Mouse (Mus musculus) forebrain, embryonic 14.5 days (tissue): ENCODE results near the gene Angpt4. TPM values are rescaled to one million over a fixed set of nuclear protein-coding genes. Genes with fewer than 3 reads are reported as not detected.

Experiments used
- ATAC-seq: fragments of 200-750 bp; cut with Nextera tagmentation; 2 replicates; pipeline ENCODE4 v1.8.0; 2017; ENCODE audit warnings: mild to moderate bottlenecking, moderate library complexity
- DNase-seq: peaks from one replicate; pipeline ENCODE4 v3.0.0-alpha.2; 2015; ENCODE audit warnings: low spot score
- H3K27ac ChIP-seq: fragments of 300-500 bp; sonication (generic); 2 replicates; pipeline ENCODE4 v1.5.1; 2014; ENCODE audit warnings: low read depth, mild to moderate bottlenecking, control low read depth, low read length, moderate library complexity
- H3K27me3 ChIP-seq: fragments of 300-500 bp; sonication (generic); replicated peaks from 2 replicates; pipeline ENCODE4 v1.6.1; 2014; ENCODE audit warnings: low read length, control low read depth, mixed read lengths; ENCODE audit not compliant: control insufficient read depth, insufficient read depth
- H3K36me3 ChIP-seq: fragments of 300-500 bp; sonication (generic); 2 replicates; pipeline ENCODE4 v1.6.1; 2014; ENCODE audit warnings: low read length, control low read depth; ENCODE audit not compliant: control insufficient read depth, insufficient read depth
- H3K4me1 ChIP-seq: fragments of 300-500 bp; sonication (generic); 2 replicates; pipeline ENCODE4 v1.6.1; 2014; ENCODE audit warnings: antibody characterized with exemption, low read length, control low read depth; ENCODE audit not compliant: control insufficient read depth, insufficient read depth
- H3K4me2 ChIP-seq: fragments of 300-500 bp; sonication (generic); 2 replicates; pipeline ENCODE4 v1.6.1; 2014; ENCODE audit warnings: mild to moderate bottlenecking, control low read depth, low read length
- H3K4me3 ChIP-seq: fragments of 300-500 bp; sonication (generic); 2 replicates; pipeline ENCODE4 v1.5.1; 2014; ENCODE audit warnings: low read depth, low read length, control low read depth
- H3K9ac ChIP-seq: fragments of 300-500 bp; sonication (generic); 2 replicates; pipeline ENCODE4 v1.6.1; 2014; ENCODE audit warnings: mild to moderate bottlenecking, low read length, control low read depth, moderate library complexity
- H3K9me3 ChIP-seq: fragments of 300-500 bp; sonication (generic); replicated peaks from 2 replicates; pipeline ENCODE4 v1.6.1; 2016; ENCODE audit warnings: low read length, control low read depth, mixed read lengths; ENCODE audit not compliant: control insufficient read depth
- WGBS: fragments of 180-500 bp; shearing (Covaris S2); extraction: QIAGEN DNeasy Blood & Tissue Kit; methylation state at CpG from one replicate; pipeline ENCODE4 v1.1.7; 2014; 5-methylcytosine and 5-hydroxymethylcytosine counted together
- polyA plus RNA-seq: library from polyadenylated mRNA; unstranded; fragments of >200 nt; fragmentation: Nextera tagmentation; extraction: Ambion mirVana; gene quantifications from 2 replicates; pipeline ENCODE4 v1.2.1, GENCODE M21; 2014

The Angpt4 gene
- polyA plus RNA-seq, 1 experiment from 2014 or later = not detected

GRCm38 (mm10) chr2:151907020-151907419 lies 4.0 kb upstream of the Angpt4 start:
- H3K4me2 ChIP-seq = no peak overlapping the region
- no peaks in the 10 kb centered on the region for H3K9me3 ChIP-seq
- no peak for DNase-seq
- no peaks in the 10 kb centered on the region for H3K4me1 ChIP-seq
- H3K27me3 ChIP-seq = no peaks in the 10 kb centered on the region
- H3K27ac ChIP-seq = no peak overlapping the region
- H3K36me3 ChIP-seq = no peaks in the 10 kb centered on the region
- no peak overlapping the region for H3K4me3 ChIP-seq
- H3K9ac ChIP-seq = no peak overlapping the region
- ATAC-seq = no peak
- 75% methylated on average over 2 of the region's 2 CpGs for WGBS

DNA sequence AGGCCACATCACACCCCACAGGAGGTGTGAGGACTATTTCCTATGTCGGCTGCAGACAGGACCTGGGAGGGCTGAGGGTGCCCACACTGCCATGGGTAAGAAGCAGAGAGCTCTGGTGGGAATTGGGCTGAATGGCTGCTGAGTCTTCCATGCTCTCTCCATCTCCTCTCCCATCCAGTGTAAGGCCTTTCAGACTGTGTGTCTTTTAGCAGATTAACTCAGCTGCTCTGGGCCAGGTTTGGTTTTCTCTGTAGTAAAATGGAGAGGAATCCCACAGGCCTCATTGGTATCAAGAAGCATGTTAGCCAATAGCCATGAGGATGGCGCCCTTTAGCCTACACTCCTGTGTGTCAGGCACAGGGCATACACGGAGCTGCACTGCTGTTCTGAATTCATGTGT lies 1.6 kb upstream of the Angpt4 start:
- Histone ChIP-seq H3K4me1 (no peaks in the 10 kb centered on the region), H3K4me3 (no peak overlapping the region), H3K27ac (no peak overlapping the region), H3K9ac (no peak overlapping the region), H3K36me3 (no peaks in the 10 kb centered on the region), H3K27me3 (no peaks in the 10 kb centered on the region), H3K9me3 (no peaks in the 10 kb centered on the region), H3K4me2 (no peak overlapping the region)
- DNase-seq (no peak), ATAC-seq (no peak)
- 85% methylated on average over 3 of the region's 3 CpGs for WGBS

DNA sequence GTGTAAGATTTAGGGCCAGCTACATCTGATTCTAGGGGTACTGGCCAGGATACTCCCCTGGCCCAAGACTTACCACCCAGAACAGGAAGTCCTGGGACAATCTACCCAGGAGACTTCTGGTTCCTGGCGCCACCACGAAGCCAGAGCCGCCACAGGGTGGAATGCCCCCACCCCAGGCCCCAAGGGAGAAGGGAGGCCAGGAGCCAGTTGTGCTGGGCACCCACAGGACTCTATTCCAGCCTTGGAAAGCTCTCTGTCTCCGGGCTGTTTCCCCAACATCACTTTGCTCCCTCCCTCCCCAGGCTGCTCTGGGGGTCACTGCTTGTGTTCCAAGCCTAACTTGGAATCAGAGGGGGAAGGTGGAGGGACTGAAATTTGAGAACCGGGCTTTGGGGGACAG lies 512 bp upstream of the Angpt4 start:
- Histone ChIP-seq H3K27ac (no peak overlapping the region), H3K27me3 (no peaks in the 10 kb centered on the region), H3K36me3 (no peaks in the 10 kb centered on the region), H3K4me1 (no peaks in the 10 kb centered on the region), H3K4me3 (no peak overlapping the region), H3K9ac (no peak overlapping the region), H3K4me2 (no peak overlapping the region), H3K9me3 (no peaks in the 10 kb centered on the region)
- DNase-seq = no peak
- ATAC-seq = no peak
- 54% methylated on average over 5 of the region's 5 CpGs for WGBS

DNA sequence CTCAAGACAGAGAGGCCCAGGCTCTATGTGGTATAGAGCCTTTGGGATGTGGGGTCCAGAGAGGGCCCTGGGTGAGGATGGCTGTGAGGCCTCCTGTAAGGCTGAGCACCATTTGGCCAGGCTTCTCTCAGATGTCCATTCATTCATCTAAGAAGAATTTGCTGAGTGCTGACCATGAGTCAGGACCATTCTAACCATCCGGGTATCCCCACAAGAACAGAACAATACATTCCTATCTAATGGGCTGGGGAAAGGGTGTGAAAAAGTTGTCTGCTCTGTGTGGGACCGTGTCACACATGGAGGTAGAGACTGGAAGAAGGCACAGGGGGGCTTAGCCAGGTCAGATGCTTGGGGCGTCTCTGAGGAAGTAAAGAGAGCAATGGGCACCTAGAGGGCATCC lies 741 bp downstream of the Angpt4 start:
- DNase-seq (no peak), ATAC-seq (no peak)
- Histone ChIP-seq H3K4me1 (no peaks in the 10 kb centered on the region), H3K9me3 (no peaks in the 10 kb centered on the region), H3K4me3 (no peak overlapping the region), H3K9ac (no peak overlapping the region), H3K27me3 (no peaks in the 10 kb centered on the region), H3K4me2 (no peak overlapping the region), H3K36me3 (no peaks in the 10 kb centered on the region), H3K27ac (no peak overlapping the region)
- WGBS = 87% methylated on average over 3 of the region's 3 CpGs

- no peak for DNase-seq
- Histone ChIP-seq H3K4me1 (no peaks in the 10 kb centered on the region), H3K27ac (no peak overlapping the region), H3K9me3 (no peaks in the 10 kb centered on the region), H3K36me3 (no peaks in the 10 kb centered on the region), H3K27me3 (no peaks in the 10 kb centered on the region), H3K4me3 (no peak overlapping the region), H3K4me2 (no peak overlapping the region), H3K9ac (no peak overlapping the region)
- WGBS = 81% methylated on average over 5 of the region's 5 CpGs
- no peak for ATAC-seq
These were observed 3.1 kb downstream of the Angpt4 start for GRCm38 (mm10) chr2:151914120-151914519.

DNA sequence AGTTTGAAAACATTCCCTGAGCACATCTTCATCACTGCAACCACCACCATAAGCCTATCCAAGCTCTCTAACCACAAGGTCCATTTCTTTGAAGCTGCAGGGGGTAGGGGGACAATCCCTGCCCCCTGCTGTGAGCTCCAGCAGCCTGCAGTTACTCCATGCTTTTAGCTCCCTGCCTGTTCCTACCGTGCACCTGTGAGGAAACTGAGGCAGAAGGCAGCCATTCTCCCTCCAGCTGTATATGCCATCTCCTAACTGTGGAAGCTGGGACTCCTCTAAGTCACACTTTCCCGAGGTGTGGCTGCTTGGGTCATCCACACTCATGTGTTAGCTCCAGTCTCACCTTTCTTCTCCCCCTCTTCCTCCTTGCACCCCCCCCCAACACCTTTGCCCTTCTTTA lies 4.1 kb downstream of the Angpt4 start:
- H3K4me3 ChIP-seq = no peak overlapping the region
- H3K9ac ChIP-seq = no peak overlapping the region
- H3K36me3 ChIP-seq = no peaks in the 10 kb centered on the region
- WGBS = 22% methylated on average over 2 of the region's 2 CpGs
- H3K4me1 ChIP-seq = no peaks in the 10 kb centered on the region
- DNase-seq (no peak), ATAC-seq (no peak)
- no peaks in the 10 kb centered on the region for H3K27me3 ChIP-seq
- no peak overlapping the region for H3K27ac ChIP-seq
- no peaks in the 10 kb centered on the region for H3K9me3 ChIP-seq
- no peak overlapping the region for H3K4me2 ChIP-seq

- Histone ChIP-seq H3K36me3 (no peaks in the 10 kb centered on the region), H3K27me3 (no peaks in the 10 kb centered on the region), H3K4me2 (no peak overlapping the region), H3K4me1 (no peaks in the 10 kb centered on the region), H3K4me3 (no peak overlapping the region), H3K27ac (no peak overlapping the region), H3K9ac (no peak overlapping the region), H3K9me3 (no peaks in the 10 kb centered on the region)
- WGBS = 83% methylated on average over 13 of the region's 13 CpGs
- ATAC-seq (no peak), DNase-seq (no peak)
These were observed 5.2 kb downstream of the Angpt4 start for GRCm38 (mm10) chr2:151916061-151916831.

- ATAC-seq = no peak
- H3K4me1 ChIP-seq = no peaks in the 10 kb centered on the region
- WGBS = 79% methylated on average over 9 of the region's 9 CpGs
These were observed 8.1 kb downstream of the Angpt4 start for GRCm38 (mm10) chr2:151919140-151919539.

GRCm38 (mm10) chr2:151921068-151921467 lies 10.1 kb downstream of the Angpt4 start:
- no peaks in the 10 kb centered on the region for H3K36me3 ChIP-seq

More at GRCm38 (mm10) chr2:151919140-151919539, 8.1 kb downstream of the Angpt4 start:
- H3K4me2 ChIP-seq = no peak overlapping the region
- H3K9me3 ChIP-seq = no peaks in the 10 kb centered on the region
- H3K4me3 ChIP-seq = no peak overlapping the region
- no peak overlapping the region for H3K9ac ChIP-seq
- no peak for DNase-seq
- no peak overlapping the region for H3K27ac ChIP-seq
- H3K36me3 ChIP-seq = no peaks in the 10 kb centered on the region
- H3K27me3 ChIP-seq = no peaks in the 10 kb centered on the region

More at GRCm38 (mm10) chr2:151921068-151921467, 10.1 kb downstream of the Angpt4 start:
- H3K4me2 ChIP-seq = no peak overlapping the region
- no peak overlapping the region for H3K9ac ChIP-seq
- DNase-seq (no peak), ATAC-seq (no peak)
- H3K4me1 ChIP-seq = no peaks in the 10 kb centered on the region
- H3K4me3 ChIP-seq = no peak overlapping the region
- 50% methylated on average over 8 of the region's 8 CpGs for WGBS
- no peaks in the 10 kb centered on the region for H3K9me3 ChIP-seq
- H3K27me3 ChIP-seq = no peaks in the 10 kb centered on the region
- H3K27ac ChIP-seq = no peak overlapping the region
